Comparison of ENCODE assay signal across 8 mouse cellular contexts in the genomic region with DNA sequence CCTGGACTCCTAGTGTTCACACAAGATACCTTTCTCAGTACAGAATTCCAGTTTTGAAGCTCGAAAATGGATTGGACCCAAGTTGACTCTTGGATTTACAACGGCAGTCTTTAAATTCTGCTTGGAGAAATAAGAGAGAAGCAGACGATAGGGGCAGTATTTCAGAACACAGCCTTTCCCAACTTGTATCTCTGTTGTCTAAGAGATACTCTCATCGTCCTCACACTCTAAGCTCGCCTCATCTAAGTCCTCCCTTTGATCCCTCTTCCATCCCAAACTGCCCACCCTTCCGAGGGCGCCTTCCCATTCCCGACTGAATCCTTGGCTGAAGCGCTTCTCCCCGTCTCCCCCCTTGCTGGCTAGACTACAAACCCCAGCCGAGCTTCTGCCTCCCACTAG. TPM values are rescaled to one million over a fixed set of nuclear protein-coding genes. Genes with fewer than 3 reads are reported as not detected.
DNase-seq lines count a peak whose midpoint lies in the region; ATAC-seq and TF ChIP-seq lines count a peak whose summit lies in the region.

No protein-coding gene starts in this region.

- H3K36me3 ChIP-seq in embryonic facial prominence, embryonic 12.5 days = peaks cover 6% of the 10 kb centered on the region; the same call in 1 of the 2 replicates
- no peaks in the 10 kb centered on the region for H3K36me3 ChIP-seq in intestine, embryonic 16.5 days (ENCODE audit: control insufficient read depth, insufficient read depth, low read length)
- H3K36me3 ChIP-seq in myocyte (ENCODE audit: control insufficient read depth, insufficient read depth) = no peaks in the 10 kb centered on the region

- H3K4me2 ChIP-seq in embryonic facial prominence, embryonic 12.5 days (replicated peaks) = peak overlapping the region; percentile 51
- H3K4me2 ChIP-seq in intestine, embryonic 16.5 days (ENCODE audit: low read depth, low read length) = peak overlapping the region; percentile 55
- H3K4me2 ChIP-seq in myocyte (ENCODE audit: low read depth) = peak overlapping the region; percentile 69

- 22% methylated on average over 11 of the region's 11 CpGs for WGBS in embryonic facial prominence, embryonic 12.5 days
- 20% methylated on average over 11 of the region's 11 CpGs for WGBS in intestine, embryonic 16.5 days

- H3ac ChIP-seq in myocyte (ENCODE audit: control insufficient read depth, insufficient read length) = peak overlapping the region; percentile 66

- H3K27ac ChIP-seq in left cerebral cortex, adult 2 months = peak overlapping the region; percentile 51
- H3K27ac ChIP-seq in embryonic facial prominence, embryonic 12.5 days = peak overlapping the region; percentile 88
- H3K27ac ChIP-seq in intestine, embryonic 16.5 days (ENCODE audit: low read length) = peak overlapping the region; percentile 83

- peaks cover 3% of the 10 kb centered on the region; the same call in 1 of the 2 replicates for H3K4me1 ChIP-seq in embryonic facial prominence, embryonic 12.5 days
- peaks cover 5% of the 10 kb centered on the region; the same call in 1 of the 2 replicates for H3K4me1 ChIP-seq in intestine, embryonic 16.5 days (ENCODE audit: control insufficient read depth, insufficient read depth, low read length)

- peak overlapping the region; percentile 66 for H3K4me3 ChIP-seq in left cerebral cortex, adult 2 months
- peak overlapping the region; percentile 49 for H3K4me3 ChIP-seq in embryonic facial prominence, embryonic 12.5 days
- peak overlapping the region; percentile 63 for H3K4me3 ChIP-seq in intestine, embryonic 16.5 days (ENCODE audit: low read length)
- H3K4me3 ChIP-seq in myocyte = peak overlapping the region; percentile 73

- peaks cover 30% of the 10 kb centered on the region for H3K27me3 ChIP-seq in embryonic facial prominence, embryonic 12.5 days
- H3K27me3 ChIP-seq in intestine, embryonic 16.5 days (replicated peaks; ENCODE audit: control insufficient read depth, insufficient read depth, low read length) = peaks cover 3% of the 10 kb centered on the region; the same call in 1 of the 2 replicates
- H3K27me3 ChIP-seq in myocyte (ENCODE audit: control insufficient read depth, insufficient read depth, insufficient read length) = no peaks in the 10 kb centered on the region

- peak overlapping the region; percentile 54 for H3K9ac ChIP-seq in embryonic facial prominence, embryonic 12.5 days
- H3K9ac ChIP-seq in intestine, embryonic 16.5 days (ENCODE audit: low read depth, low read length) = peak overlapping the region; percentile 72

- H3K79me2 ChIP-seq in myocyte (ENCODE audit: control insufficient read depth, insufficient read depth) = peaks cover 39% of the 10 kb centered on the region

- no peak for TF ChIP-seq POLR2A in myocyte (IDR thresholded peaks at IDR 0.05; ENCODE audit: insufficient read length, low read depth)

- DNase-seq in left cerebral cortex, adult 2 months (ENCODE audit: extremely low spot score in 1 of 2, low spot score in 2 of 2) = no peak
- no peak for DNase-seq in left cerebral cortex, postnatal 4 days
- no peak for DNase-seq in adrenal gland, adult 8-10 months
- DNase-seq in frontal cortex, postnatal 36 days (ENCODE audit: low spot score in 2 of 2) = no peak
- no peak for DNase-seq in yolk sac, embryonic 10.5 days (ENCODE audit: low spot score)

- TF ChIP-seq CTCF in left cerebral cortex, adult 2 months (IDR thresholded peaks at IDR 0.05) = peak; percentile 29

- no peaks in the 10 kb centered on the region for H3K9me3 ChIP-seq in embryonic facial prominence, embryonic 12.5 days
- H3K9me3 ChIP-seq in intestine, embryonic 16.5 days (ENCODE audit: control insufficient read depth, low read length) = no peaks in the 10 kb centered on the region

- intact Hi-C loops in left cerebral cortex, adult 2 months (cut with DNase I) = loop anchor here (2.0 to 5.0 kb wide), 3 partner anchors 68 to 213 kb away; partner anchors contain the start of gene Huwe1
- intact Hi-C loops in left cerebral cortex, postnatal 4 days (cut with DNase I) = no loop called here

- ATAC-seq in embryonic facial prominence, embryonic 12.5 days (ENCODE audit: insufficient number of reproducible peaks, insufficient read depth, low FRiP score, low TSS enrichment) = no peak
- peak; percentile 51 for ATAC-seq in intestine, embryonic 16.5 days

TF ChIP-seq in myocyte, 11 proteins besides CTCF, POLR2A, EP300 and RAD21:
- no peak for TF ChIP-seq MYOD1 (IDR thresholded peaks at IDR 0.05; ENCODE audit: control insufficient read depth in 1 of 3, insufficient read length in 2 of 3, low read depth in 2 of 3)
- TF ChIP-seq POLR2AphosphoS2 (IDR thresholded peaks at IDR 0.05; ENCODE audit: insufficient read length, low read depth) = no peak
- TF ChIP-seq TCF12 (IDR thresholded peaks at IDR 0.05; ENCODE audit: insufficient read depth, poor library complexity, severe bottlenecking) = no peak
- TF ChIP-seq MYOG (IDR thresholded peaks at IDR 0.05; ENCODE audit: control insufficient read depth in 1 of 3, insufficient read depth in 1 of 3, insufficient read length in 2 of 3, low read depth in 2 of 3) = no peak
- no peak for TF ChIP-seq TCF3 (IDR thresholded peaks at IDR 0.05; ENCODE audit: insufficient read length, low read depth)
- no peak for TF ChIP-seq CEBPB (IDR thresholded peaks at IDR 0.05; ENCODE audit: insufficient read depth, poor library complexity, severe bottlenecking)
- TF ChIP-seq USF1 (IDR thresholded peaks at IDR 0.05; ENCODE audit: low read depth) = no peak
- TF ChIP-seq REST (IDR thresholded peaks at IDR 0.05; ENCODE audit: insufficient read depth, insufficient read length) = no peak
- TF ChIP-seq SRF (IDR thresholded peaks at IDR 0.05; ENCODE audit: control insufficient read depth, insufficient read length, low read depth) = no peak
- no peak for TF ChIP-seq E2F4 (IDR thresholded peaks at IDR 0.05; ENCODE audit: insufficient read depth)
- no peak for TF ChIP-seq MAX (IDR thresholded peaks at IDR 0.05; ENCODE audit: low read depth)

RNA-seq across cellular contexts. Expression of gene Ribc1, which starts 0.3 kb away (rescaled TPM):
- 1 to 10 TPM in 1 of 2 experiments, not detected in 1; 1.3 TPM for total RNA-seq in left cerebral cortex, adult 2 months (2021)
- under 1 TPM; 0.24 to 0.76 TPM for total RNA-seq in left cerebral cortex, postnatal 4 days (2021)
- 3.6 and 4.4 TPM in 2 replicates for polyA plus RNA-seq in embryonic facial prominence, embryonic 12.5 days (2016; fragmentation: Nextera tagmentation; extraction: Ambion mirVana)
- polyA plus RNA-seq in intestine, embryonic 16.5 days (2015; fragmentation: Nextera tagmentation; extraction: Ambion mirVana) = 2.7 and 3.2 TPM in 2 replicates
- polyA plus RNA-seq in myocyte (2012; fragmentation: generic; extraction: Trizol) = 0.97 TPM
- 1 to 10 TPM; 1.2 to 2.4 (median 1.5) TPM for total RNA-seq in adrenal gland, adult 8-10 months (2022)

RNA-seq across cellular contexts. Expression of gene Smc1a, which starts 0.5 kb away (rescaled TPM):
- total RNA-seq in left cerebral cortex, adult 2 months (2021) = 10 to 100 TPM; 51.9 to 54.4 TPM
- total RNA-seq in left cerebral cortex, postnatal 4 days (2021) = 10 to 100 TPM; 57.7 to 69.7 TPM
- 111 and 126 TPM in 2 replicates for polyA plus RNA-seq in embryonic facial prominence, embryonic 12.5 days (2016; fragmentation: Nextera tagmentation; extraction: Ambion mirVana)
- polyA plus RNA-seq in intestine, embryonic 16.5 days (2015; fragmentation: Nextera tagmentation; extraction: Ambion mirVana) = 71.4 and 77.9 TPM in 2 replicates
- 16.7 TPM for polyA plus RNA-seq in myocyte (2012; fragmentation: generic; extraction: Trizol)
- 10 to 100 TPM; 47.4 to 68.3 (median 61.7) TPM for total RNA-seq in adrenal gland, adult 8-10 months (2022)

RNA-seq across cellular contexts. Expression of gene Hsd17b10, which starts 14.1 kb away (rescaled TPM):
- 10 to 100 TPM; 35.3 to 46.5 TPM for total RNA-seq in left cerebral cortex, adult 2 months (2021)
- total RNA-seq in left cerebral cortex, postnatal 4 days (2021) = 10 to 100 TPM; 49.0 to 58.2 TPM
- 223 and 230 TPM in 2 replicates for polyA plus RNA-seq in embryonic facial prominence, embryonic 12.5 days (2016; fragmentation: Nextera tagmentation; extraction: Ambion mirVana)
- polyA plus RNA-seq in intestine, embryonic 16.5 days (2015; fragmentation: Nextera tagmentation; extraction: Ambion mirVana) = 195 and 208 TPM in 2 replicates
- 151 TPM for polyA plus RNA-seq in myocyte (2012; fragmentation: generic; extraction: Trizol)
- total RNA-seq in adrenal gland, adult 8-10 months (2022) = 100 to 1,000 TPM; 133 to 152 (median 147) TPM
